Mouse (Mus musculus) liver, postnatal 0 days (tissue): Measurements from ENCODE around the gene Cers3.

Source experiments
- CTCF ChIP-seq: sonication (generic); IDR thresholded peaks from 2 replicates; pipeline ENCODE4 v1.5.1; 2016; ENCODE audit warnings: antibody characterized with exemption, low read depth
- EP300 ChIP-seq: IDR thresholded peaks from 2 replicates; pipeline ENCODE4 v1.6.1; 2016; ENCODE audit warnings: antibody characterized with exemption, low read depth, mild to moderate bottlenecking

GRCm38 (mm10) chr7:66813172-66813571, 69.9 kb downstream of the Cers3 start:
- TF ChIP-seq CTCF: no peak
- TF ChIP-seq EP300: no peak
